Mouse (Mus musculus): ENCODE results near the gene Abt1.

DNA sequence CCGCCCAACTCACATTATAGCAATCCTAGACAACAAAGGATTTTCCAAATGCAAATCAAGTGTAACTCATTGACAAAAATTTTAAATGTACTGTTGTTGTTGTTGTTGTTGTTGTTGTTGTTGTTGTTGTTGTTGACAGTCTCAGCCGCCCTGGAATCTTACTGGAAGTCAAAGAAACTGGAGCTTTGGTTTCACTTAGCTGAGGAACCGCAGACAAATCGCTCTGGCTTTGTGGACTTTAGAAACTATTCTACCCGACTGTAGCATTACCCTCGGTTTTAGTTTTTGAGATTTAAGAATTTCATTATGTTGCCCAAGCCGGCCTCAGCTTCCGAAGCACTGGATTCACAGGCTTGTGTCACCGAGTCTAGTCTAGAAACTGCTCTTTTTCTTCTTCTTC lies 30.3 kb upstream of the Abt1 start:
- TF ChIP-seq CTCF (IDR thresholded peaks at IDR 0.05; ENCODE audit: low read depth, low read length) (no peak), POLR2A (IDR thresholded peaks at IDR 0.05; ENCODE audit: insufficient read depth, low read length) (no peak)

Data from ES-Bruce4 (cell line).